ENCODE assay signal across 8 mouse cellular contexts in genomic region chr17:84152976-84153786, GRCm38 (mm10). TPM values are rescaled to one million over a fixed set of nuclear protein-coding genes. Genes with fewer than 3 reads are reported as not detected.
DNase-seq lines count a peak whose midpoint lies in the region; TF ChIP-seq lines count a peak whose summit lies in the region.

No protein-coding gene starts in this region.

- intact Hi-C loops in gastrocnemius, postnatal 14 days (cut with DNase I; ENCODE audit: low total_unique reads): no loop called here

- peaks cover 51% of the 10 kb centered on the region for H3K4me1 ChIP-seq in small intestine, adult 2 months (ENCODE audit: control insufficient read depth, insufficient read depth, insufficient read length, low read length)

- TF ChIP-seq CTCF in small intestine, adult 2 months (IDR thresholded peaks at IDR 0.05; ENCODE audit: extremely low read depth, insufficient read length, insufficient replicate concordance, low read depth, low read length): no peak

- 57% methylated on average over 12 of the region's 12 CpGs for WGBS in small intestine, adult 2 months

- no peaks in the 10 kb centered on the region for H3K27me3 ChIP-seq in small intestine, adult 2 months (ENCODE audit: control insufficient read depth, insufficient read depth, low read length)

- peak overlapping the region; percentile 2; the same call in 1 of the 2 replicates for H3K27ac ChIP-seq in small intestine, adult 2 months (ENCODE audit: insufficient read depth, low read depth, low read length)

- H3K36me3 ChIP-seq in small intestine, adult 2 months (ENCODE audit: control insufficient read depth, insufficient read depth, low read length): no peaks in the 10 kb centered on the region

- DNase-seq in gastrocnemius, postnatal 14 days: peak; percentile 2
- DNase-seq in gastrocnemius, adult 18-20 months (ENCODE audit: low spot score): no peak
- peak; percentile 37 for DNase-seq in testis, postnatal 10 days (ENCODE audit: low spot score)
- DNase-seq in testis, postnatal 14 days (ENCODE audit: low spot score): no peak
- peak; percentile 22 for DNase-seq in fibroblast of lung, adult 2 months (ENCODE audit: low read depth)
- no peak for DNase-seq in gastrocnemius, postnatal 10 days
- DNase-seq in right cerebral cortex, postnatal 4 days: no peak

- TF ChIP-seq POLR2A in small intestine, adult 2 months (IDR thresholded peaks at IDR 0.05; ENCODE audit: low read depth, low read length): no peak

- H3K4me3 ChIP-seq in small intestine, adult 2 months (ENCODE audit: low read depth, low read length): no peak overlapping the region

RNA-seq across cellular contexts. Expression of gene Zfp36l2, which starts 34.6 kb away (rescaled TPM):
- total RNA-seq in gastrocnemius, postnatal 14 days (2021): 10 to 100 TPM; 17.0 to 21.3 TPM
- total RNA-seq in gastrocnemius, adult 18-20 months (2021): 10 to 100 TPM in 1 of 2 experiments, 1 to 10 TPM in 1; 7.4 to 10.8 TPM
- 124 and 220 TPM in 2 replicates for polyA plus RNA-seq in small intestine, adult 2 months (2012; rRNA removed)
- 10 to 100 TPM; 26.2 to 32.6 TPM for total RNA-seq in gastrocnemius, postnatal 10 days (2021)

Comparison
In these comparisons a context has a peak if more than half of its experiments do, and no peak if none do; other contexts are left out.
1. DNase-seq: peak in gastrocnemius, postnatal 14 days (single experiment), testis, postnatal 10 days (single experiment) and fibroblast of lung, adult 2 months (single experiment); none in gastrocnemius, adult 18-20 months (single experiment), testis, postnatal 14 days (single experiment), gastrocnemius, postnatal 10 days (single experiment) and right cerebral cortex, postnatal 4 days (single experiment).